Mouse (Mus musculus) heart, postnatal 0 days (tissue): ENCODE measurements around the gene Mrs2. TPM values are rescaled to one million over a fixed set of nuclear protein-coding genes. Genes with fewer than 3 reads are reported as not detected.
A peak's percentile ranks its signal among the peaks of the same experiment; 100 is the strongest.

Experiments
- ATAC-seq: fragments of 200-750 bp; cut with Nextera tagmentation; 2 replicates; pipeline ENCODE4 v1.8.0; 2017; ENCODE audit warnings: low read depth, moderate number of reproducible peaks, moderate library complexity; ENCODE audit not compliant: insufficient read depth
- DNase-seq: peaks from one replicate; pipeline ENCODE4 v3.0.0-alpha.2; 2016; ENCODE audit warnings: low spot score
- H3K27ac ChIP-seq: fragments of 300-500 bp; sonication (generic); 2 replicates; pipeline ENCODE4 v1.5.1; 2014; ENCODE audit warnings: low read depth, mild to moderate bottlenecking
- H3K27me3 ChIP-seq: fragments of 300-500 bp; sonication (generic); 2 replicates; pipeline ENCODE4 v1.6.1; 2014; ENCODE audit warnings: low read length, mixed read lengths; ENCODE audit not compliant: control insufficient read depth, insufficient read depth
- H3K36me3 ChIP-seq: fragments of 300-500 bp; sonication (generic); replicated peaks from 2 replicates; pipeline ENCODE4 v1.6.1; 2014; ENCODE audit warnings: low read length, mixed read lengths; ENCODE audit not compliant: control insufficient read depth, insufficient read depth
- H3K4me1 ChIP-seq: fragments of 300-500 bp; sonication (generic); 2 replicates; pipeline ENCODE4 v1.6.1; 2014; ENCODE audit warnings: antibody characterized with exemption; ENCODE audit not compliant: control insufficient read depth, insufficient read depth
- H3K4me2 ChIP-seq: fragments of 300-500 bp; sonication (generic); 2 replicates; pipeline ENCODE4 v1.6.1; 2014; ENCODE audit warnings: low read depth, mild to moderate bottlenecking, low read length, moderate library complexity
- H3K4me3 ChIP-seq: fragments of 300-500 bp; sonication (generic); 2 replicates; pipeline ENCODE4 v1.5.1; 2014; ENCODE audit warnings: low read depth, low read length
- H3K9ac ChIP-seq: fragments of 300-500 bp; sonication (generic); replicated peaks from 2 replicates; pipeline ENCODE4 v1.6.1; 2014; ENCODE audit warnings: low read depth, low read length, mixed read lengths
- H3K9me3 ChIP-seq: fragments of 300-500 bp; sonication (generic); replicated peaks from 2 replicates; pipeline ENCODE4 v1.6.1; 2016; ENCODE audit warnings: low read length; ENCODE audit not compliant: control insufficient read depth
- CTCF ChIP-seq: IDR thresholded peaks from 2 replicates; pipeline ENCODE4 v1.5.1; 2016; ENCODE audit warnings: antibody characterized with exemption, control low read depth, low read depth
- EP300 ChIP-seq: IDR thresholded peaks from 2 replicates; pipeline ENCODE4 v1.6.1; 2016; ENCODE audit warnings: antibody characterized with exemption, low read depth
- whole genome bisulfite sequencing: fragments of 180-500 bp; shearing (Covaris S2); extraction: QIAGEN DNeasy Blood & Tissue Kit; methylation state at CpG from one replicate; pipeline ENCODE4 v1.1.7; 2014; 5-methylcytosine and 5-hydroxymethylcytosine counted together
- polyA plus RNA-seq: library from polyadenylated mRNA; unstranded; fragments of >200 nt; fragmentation: Nextera tagmentation; extraction: Ambion mirVana; gene quantifications from 2 replicates; pipeline ENCODE4 v1.2.1, GENCODE M21; 2015
- total RNA-seq: library from RNA; depleted of rRNA; stranded (reverse); fragments of >200 nt; gene quantifications from 2 replicates; pipeline ENCODE4 v1.2.3, GENCODE M21; 2014; ENCODE audit warnings: low replicate concordance

Mrs2 gene
- total and polyA plus RNA-seq, 2 experiments from 2014 or later = 13.0 to 19.1 TPM

- WGBS = under 1% methylated on average over 33 of the region's 35 CpGs
- Histone ChIP-seq H3K36me3 (no peaks in the 10 kb centered on the region), H3K9ac (no peak overlapping the region; the same call in 1 of the 2 replicates), H3K4me2 (peak overlapping the region; percentile 81), H3K27me3 (peaks cover 25% of the 10 kb centered on the region), H3K27ac (no peak overlapping the region), H3K4me3 (peak overlapping the region; percentile 53), H3K9me3 (0 out of 2 replicates have a peak, but pooled peaks cover 3% of the 10 kb centered on the region), H3K4me1 (no peaks in the 10 kb centered on the region)
- TF ChIP-seq EP300 (no peak), CTCF (peak; percentile 14; the same call in 1 of the 2 replicates)
- ATAC-seq = peak; percentile 68
- DNase-seq = peak; percentile 11
These were observed 35.0 kb upstream of the Mrs2 start for GRCm38 (mm10) chr13:25055111-25055554.

- no peak overlapping the region for H3K4me3 ChIP-seq
- peaks cover 3% of the 10 kb centered on the region; the same call in 1 of the 2 replicates for H3K9me3 ChIP-seq
- 83% methylated on average over 5 of the region's 5 CpGs for WGBS
These were observed 32.5 kb upstream of the Mrs2 start for GRCm38 (mm10) chr13:25052671-25053070.

DNA sequence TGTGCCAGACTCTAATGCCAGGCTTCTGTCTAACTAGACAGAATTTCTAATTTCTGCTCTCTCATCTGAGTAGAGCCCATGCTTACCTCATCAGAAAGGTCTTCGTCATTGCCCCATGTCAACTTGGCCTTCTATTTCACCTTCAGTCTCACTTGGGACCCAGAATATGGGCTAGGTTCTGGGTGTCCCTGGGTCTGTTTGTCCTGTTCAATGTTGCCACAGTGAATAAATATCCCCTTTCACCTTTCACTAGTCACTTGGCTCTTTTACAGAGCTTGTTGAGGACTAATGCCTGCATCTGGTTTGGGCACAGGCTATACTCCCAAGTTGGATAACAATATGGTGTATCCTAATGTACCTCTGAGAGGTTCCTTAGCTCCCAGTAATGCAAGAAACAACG is 19.3 kb upstream of the Mrs2 start:
- no peak overlapping the region for H3K4me3 ChIP-seq
- no peaks in the 10 kb centered on the region for H3K27me3 ChIP-seq
- no peak overlapping the region for H3K27ac ChIP-seq
- 77% methylated on average over 2 of the region's 2 CpGs for WGBS
- TF ChIP-seq CTCF (no peak), EP300 (no peak)
- H3K36me3 ChIP-seq = no peaks in the 10 kb centered on the region
- no peak for DNase-seq
- H3K9me3 ChIP-seq = no peaks in the 10 kb centered on the region
- no peak overlapping the region for H3K9ac ChIP-seq
- no peak for ATAC-seq
- H3K4me1 ChIP-seq = no peaks in the 10 kb centered on the region
- H3K4me2 ChIP-seq = no peak overlapping the region

More at GRCm38 (mm10) chr13:25052671-25053070, 32.5 kb upstream of the Mrs2 start:
- Histone ChIP-seq H3K9ac (no peak overlapping the region), H3K4me2 (no peak overlapping the region), H3K27me3 (peaks cover 25% of the 10 kb centered on the region), H3K36me3 (no peaks in the 10 kb centered on the region), H3K27ac (no peak overlapping the region), H3K4me1 (no peaks in the 10 kb centered on the region)
- ATAC-seq (no peak), DNase-seq (no peak)
- TF ChIP-seq EP300 (no peak), CTCF (no peak)

- ATAC-seq (no peak), DNase-seq (no peak)
- no peak overlapping the region for H3K4me3 ChIP-seq
- TF ChIP-seq CTCF = no peak
- no peak for TF ChIP-seq EP300
- H3K9ac ChIP-seq = no peak overlapping the region
- no peaks in the 10 kb centered on the region for H3K36me3 ChIP-seq
- H3K27me3 ChIP-seq = no peaks in the 10 kb centered on the region
- no peaks in the 10 kb centered on the region for H3K9me3 ChIP-seq
- H3K4me1 ChIP-seq = no peaks in the 10 kb centered on the region
- no peak overlapping the region for H3K4me2 ChIP-seq
- H3K27ac ChIP-seq = no peak overlapping the region
- WGBS = 76% methylated on average over 3 of the region's 3 CpGs
These were observed 6.9 kb upstream of the Mrs2 start for GRCm38 (mm10) chr13:25027114-25027425.

GRCm38 (mm10) chr13:25026409-25027113 is 6.4 kb upstream of the Mrs2 start:
- Histone ChIP-seq H3K27me3 (no peaks in the 10 kb centered on the region), H3K4me1 (no peaks in the 10 kb centered on the region), H3K9ac (no peak overlapping the region), H3K27ac (no peak overlapping the region), H3K4me3 (no peak overlapping the region), H3K4me2 (no peak overlapping the region), H3K36me3 (no peaks in the 10 kb centered on the region), H3K9me3 (no peaks in the 10 kb centered on the region)
- DNase-seq (no peak), ATAC-seq (no peak)
- no peak for TF ChIP-seq CTCF
- TF ChIP-seq EP300 = no peak
- WGBS = 84% methylated on average over 6 of the region's 6 CpGs

- no peaks in the 10 kb centered on the region for H3K9me3 ChIP-seq
- no peak overlapping the region for H3K4me2 ChIP-seq
- 31% methylated on average over 2 of the region's 2 CpGs for WGBS
- no peak for ATAC-seq
- DNase-seq = no peak
- no peak overlapping the region for H3K27ac ChIP-seq
- TF ChIP-seq EP300 (no peak), CTCF (peak; percentile 37)
- H3K27me3 ChIP-seq = no peaks in the 10 kb centered on the region
- H3K36me3 ChIP-seq = no peaks in the 10 kb centered on the region
- no peak overlapping the region for H3K9ac ChIP-seq
- H3K4me3 ChIP-seq = no peak overlapping the region
- H3K4me1 ChIP-seq = peaks cover 4% of the 10 kb centered on the region; the same call in 1 of the 2 replicates
These were observed 4.5 kb upstream of the Mrs2 start for GRCm38 (mm10) chr13:25024655-25025054.
